Mouse (Mus musculus) heart, embryonic 16.5 days (tissue): ENCODE measurements at regions not wholly inside any gene's neighbourhood (a gene's known extent, or its start where the extent isn't known, plus 50 kb on each side); places are given as distances from the start of the nearest gene placed in this dataset.

Source experiments
- ATAC-seq: fragments of 200-750 bp; cut with Nextera tagmentation; replicated peaks from 2 replicates; pipeline ENCODE4 v1.8.0; 2017; ENCODE audit warnings: moderate number of reproducible peaks; ENCODE audit not compliant: insufficient read depth, low FRiP score; ENCODE audit errors: extremely low read depth
- H3K27ac ChIP-seq: fragments of 300-500 bp; sonication (generic); 2 replicates; pipeline ENCODE4 v1.5.1; 2014; ENCODE audit warnings: mild to moderate bottlenecking, low read length, control low read depth, moderate library complexity
- H3K27me3 ChIP-seq: fragments of 300-500 bp; sonication (generic); 2 replicates; pipeline ENCODE4 v1.6.1; 2014; ENCODE audit warnings: low read length, mixed read lengths; ENCODE audit not compliant: control insufficient read depth, insufficient read depth
- H3K36me3 ChIP-seq: fragments of 300-500 bp; sonication (generic); 2 replicates; pipeline ENCODE4 v1.6.1; 2014; ENCODE audit not compliant: control insufficient read depth, insufficient read depth
- H3K4me1 ChIP-seq: fragments of 300-500 bp; sonication (generic); 2 replicates; pipeline ENCODE4 v1.6.1; 2014; ENCODE audit warnings: low read length, mixed read lengths; ENCODE audit not compliant: control insufficient read depth, insufficient read depth
- H3K4me2 ChIP-seq: fragments of 300-500 bp; sonication (generic); 2 replicates; pipeline ENCODE4 v1.6.1; 2014; ENCODE audit warnings: low read depth, mild to moderate bottlenecking, control low read depth, low read length
- H3K4me3 ChIP-seq: fragments of 300-500 bp; sonication (generic); 2 replicates; pipeline ENCODE4 v1.5.1; 2014; ENCODE audit warnings: mild to moderate bottlenecking, control low read depth, low read length
- H3K9ac ChIP-seq: fragments of 300-500 bp; sonication (generic); 2 replicates; pipeline ENCODE4 v1.6.1; 2014; ENCODE audit warnings: low read length, control low read depth
- H3K9me3 ChIP-seq: fragments of 300-500 bp; sonication (generic); replicated peaks from 2 replicates; pipeline ENCODE4 v1.6.1; 2016; ENCODE audit warnings: low read length; ENCODE audit not compliant: control insufficient read depth
- WGBS: fragments of 180-500 bp; shearing (Covaris S2); extraction: QIAGEN DNeasy Blood & Tissue Kit; methylation state at CpG from one replicate; pipeline ENCODE4 v1.1.7; 2014; 5-methylcytosine and 5-hydroxymethylcytosine counted together

DNA sequence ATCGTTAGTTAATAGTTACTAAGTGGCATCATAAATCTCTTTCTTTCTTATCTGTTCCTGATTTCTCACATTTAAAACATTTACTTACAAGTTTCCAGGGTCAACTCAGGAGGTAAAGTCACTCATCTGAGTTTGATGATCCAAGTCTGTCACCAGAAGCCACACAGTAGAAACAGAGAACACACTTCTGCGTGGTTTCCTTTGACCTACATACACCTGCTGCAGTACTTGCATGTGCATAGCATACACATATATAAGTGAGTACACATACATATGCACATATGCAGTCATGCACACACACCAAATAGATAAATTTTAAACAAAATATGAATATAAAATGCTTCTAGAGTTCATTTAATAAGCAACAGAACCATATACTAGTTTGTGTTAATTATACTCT, 306.5 kb upstream of the Robo2 start:
- Histone ChIP-seq H3K9me3 (no peaks in the 10 kb centered on the region), H3K4me2 (no peak overlapping the region), H3K9ac (no peak overlapping the region), H3K27me3 (no peaks in the 10 kb centered on the region), H3K27ac (no peak overlapping the region), H3K4me1 (no peaks in the 10 kb centered on the region), H3K36me3 (no peaks in the 10 kb centered on the region), H3K4me3 (no peak overlapping the region)
- ATAC-seq = no peak
- 80% methylated on average over 2 of the region's 2 CpGs for WGBS

DNA sequence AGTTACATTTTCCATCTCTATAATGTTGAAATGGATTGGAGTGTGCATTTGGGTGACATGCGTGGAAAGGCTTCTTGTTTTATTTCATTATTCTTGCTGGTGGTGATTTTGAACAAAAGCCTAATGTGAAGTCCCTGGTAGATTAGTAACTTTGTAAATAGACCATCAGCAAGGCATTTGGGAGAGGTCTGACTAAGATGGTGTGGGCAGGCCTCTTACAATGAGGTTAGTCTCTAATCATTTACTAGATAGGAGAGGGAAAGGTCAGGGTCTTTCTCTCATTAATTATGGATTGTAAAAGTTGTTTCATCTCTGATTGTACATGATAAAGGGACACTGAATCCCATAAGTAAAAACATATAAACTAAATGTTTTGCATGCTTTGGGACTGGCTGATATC, 306.0 kb upstream of the Robo2 start:
- ATAC-seq = no peak
- no peak overlapping the region for H3K27ac ChIP-seq
- 95% methylated on average over 1 of the region's 1 CpGs for WGBS

DNA sequence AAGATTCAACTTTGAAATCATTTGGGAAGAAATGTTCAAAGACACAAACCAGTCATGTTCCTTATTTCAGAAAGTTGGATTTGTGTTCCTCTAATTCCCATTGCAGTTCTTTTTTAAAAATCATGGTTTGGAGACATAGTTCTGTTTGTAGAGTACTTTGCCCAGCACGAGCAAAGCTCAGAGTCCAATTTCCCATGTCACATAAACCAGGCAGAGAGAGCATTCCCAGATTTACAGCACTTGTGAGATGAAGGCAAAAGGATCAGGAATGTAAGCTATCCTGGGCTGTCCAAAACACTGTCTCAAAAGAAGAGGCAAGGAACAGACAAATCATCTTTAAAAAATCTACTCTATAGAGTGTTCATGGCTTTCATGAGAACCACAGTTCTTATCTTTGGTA, 303.3 kb upstream of the Robo2 start:
- Histone ChIP-seq H3K27ac (no peak overlapping the region), H3K4me1 (no peaks in the 10 kb centered on the region), H3K27me3 (no peaks in the 10 kb centered on the region), H3K36me3 (no peaks in the 10 kb centered on the region), H3K4me3 (no peak overlapping the region), H3K9me3 (no peaks in the 10 kb centered on the region), H3K9ac (no peak overlapping the region), H3K4me2 (no peak overlapping the region)
- 79% methylated on average over 1 of the region's 1 CpGs for WGBS
- no peak for ATAC-seq

More for the DNA sequence above, 306.0 kb upstream of the Robo2 start:
- no peaks in the 10 kb centered on the region for H3K36me3 ChIP-seq
- no peaks in the 10 kb centered on the region for H3K27me3 ChIP-seq
- H3K9ac ChIP-seq = no peak overlapping the region
- no peaks in the 10 kb centered on the region for H3K4me1 ChIP-seq
- H3K9me3 ChIP-seq = no peaks in the 10 kb centered on the region
- H3K4me2 ChIP-seq = no peak overlapping the region
- H3K4me3 ChIP-seq = no peak overlapping the region

DNA sequence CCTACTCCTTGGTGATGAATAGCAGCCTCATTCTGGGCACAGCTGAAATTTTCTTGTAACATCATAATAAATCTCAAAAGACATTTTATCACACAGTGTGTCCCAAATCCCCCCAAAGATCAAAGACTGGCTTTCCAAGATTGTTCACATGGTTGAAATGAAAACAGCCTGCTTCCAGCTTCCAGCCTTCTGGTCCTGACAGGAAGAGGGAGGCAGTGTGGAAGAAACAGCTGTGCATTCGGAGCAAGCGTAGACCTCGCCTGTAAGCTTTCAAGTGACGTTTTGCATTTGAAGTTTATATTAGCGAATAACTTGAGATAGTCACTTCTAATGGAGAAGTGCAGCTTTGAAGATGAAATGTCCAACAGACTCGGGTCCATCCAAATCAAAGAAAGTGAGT, 300.9 kb upstream of the Robo2 start:
- Histone ChIP-seq H3K4me2 (no peak overlapping the region), H3K4me3 (no peak overlapping the region), H3K9me3 (no peaks in the 10 kb centered on the region), H3K9ac (no peak overlapping the region), H3K27me3 (no peaks in the 10 kb centered on the region), H3K4me1 (no peaks in the 10 kb centered on the region), H3K36me3 (no peaks in the 10 kb centered on the region), H3K27ac (no peak overlapping the region)
- ATAC-seq = no peak
- 64% methylated on average over 6 of the region's 6 CpGs for WGBS

DNA sequence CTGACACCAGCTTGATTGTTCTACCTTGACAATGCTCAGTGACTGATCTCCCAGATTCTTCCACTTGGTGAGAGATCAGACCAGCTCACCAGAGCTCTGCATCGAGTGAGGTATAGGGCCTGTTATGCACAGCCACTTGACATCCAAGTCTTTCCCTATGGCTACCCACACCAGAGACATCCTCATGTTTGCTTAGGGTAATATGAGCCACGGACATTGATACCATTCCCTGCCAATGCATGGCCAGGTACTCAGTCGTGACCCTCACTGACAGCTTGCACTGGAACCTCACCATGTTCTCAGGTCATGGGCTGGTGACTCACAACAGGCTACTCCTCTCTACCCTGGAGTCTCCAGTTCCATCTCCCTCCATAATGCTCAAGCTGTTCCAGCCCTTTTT, 290.4 kb upstream of the Robo2 start:
- no peak overlapping the region for H3K9ac ChIP-seq
- no peaks in the 10 kb centered on the region for H3K9me3 ChIP-seq
- H3K4me2 ChIP-seq = no peak overlapping the region
- no peaks in the 10 kb centered on the region for H3K36me3 ChIP-seq
- H3K4me1 ChIP-seq = no peaks in the 10 kb centered on the region
- ATAC-seq = no peak
- 76% methylated on average over 3 of the region's 3 CpGs for WGBS
- H3K4me3 ChIP-seq = no peak overlapping the region
- no peaks in the 10 kb centered on the region for H3K27me3 ChIP-seq
- H3K27ac ChIP-seq = no peak overlapping the region

DNA sequence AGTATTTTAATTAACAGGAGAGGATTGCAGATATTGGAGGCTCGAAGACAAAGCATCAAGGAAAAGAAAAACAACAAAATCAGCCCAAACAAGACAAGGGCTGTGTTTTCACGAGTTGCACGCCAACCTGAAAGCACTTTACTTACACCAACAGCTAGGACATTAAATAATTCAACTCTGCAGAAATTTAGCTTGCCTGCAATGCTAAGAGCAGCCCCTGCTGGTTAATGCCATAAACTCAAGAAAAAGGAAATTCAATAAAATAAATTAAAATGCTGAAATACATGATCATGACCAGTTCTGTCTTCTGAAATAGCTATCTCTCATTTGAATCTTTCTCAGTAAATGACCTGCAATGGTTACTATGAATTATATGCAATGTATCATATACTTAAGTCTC, 271.7 kb upstream of the Robo2 start:
- Histone ChIP-seq H3K27me3 (no peaks in the 10 kb centered on the region), H3K9ac (no peak overlapping the region), H3K9me3 (no peaks in the 10 kb centered on the region), H3K36me3 (no peaks in the 10 kb centered on the region), H3K4me2 (no peak overlapping the region), H3K27ac (no peak overlapping the region), H3K4me1 (no peaks in the 10 kb centered on the region), H3K4me3 (no peak overlapping the region)
- WGBS = 29% methylated on average over 3 of the region's 3 CpGs
- ATAC-seq = no peak

DNA sequence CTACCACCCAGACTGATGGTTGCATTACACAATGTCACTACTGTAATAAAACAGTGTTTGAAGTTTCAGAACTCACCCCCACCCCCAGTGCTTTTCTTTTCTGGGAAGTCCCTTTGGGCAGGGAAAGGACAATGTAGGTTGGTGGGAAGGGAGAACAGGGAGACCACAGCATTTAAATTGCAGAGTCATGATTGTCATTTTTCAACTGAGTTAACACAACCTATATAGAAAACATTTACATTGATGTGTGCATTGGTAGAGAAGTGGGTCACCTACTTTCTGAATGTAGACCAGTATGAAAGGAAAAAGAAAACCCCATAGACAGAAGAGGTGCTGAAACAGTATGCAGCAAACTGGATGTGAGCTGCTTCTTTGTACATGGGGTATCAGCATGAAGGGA, 264.0 kb upstream of the Robo2 start:
- Histone ChIP-seq H3K27ac (no peak overlapping the region), H3K9ac (no peak overlapping the region), H3K27me3 (no peaks in the 10 kb centered on the region), H3K4me1 (no peaks in the 10 kb centered on the region), H3K36me3 (no peaks in the 10 kb centered on the region), H3K9me3 (no peaks in the 10 kb centered on the region), H3K4me2 (no peak overlapping the region), H3K4me3 (no peak overlapping the region)
- ATAC-seq = no peak

DNA sequence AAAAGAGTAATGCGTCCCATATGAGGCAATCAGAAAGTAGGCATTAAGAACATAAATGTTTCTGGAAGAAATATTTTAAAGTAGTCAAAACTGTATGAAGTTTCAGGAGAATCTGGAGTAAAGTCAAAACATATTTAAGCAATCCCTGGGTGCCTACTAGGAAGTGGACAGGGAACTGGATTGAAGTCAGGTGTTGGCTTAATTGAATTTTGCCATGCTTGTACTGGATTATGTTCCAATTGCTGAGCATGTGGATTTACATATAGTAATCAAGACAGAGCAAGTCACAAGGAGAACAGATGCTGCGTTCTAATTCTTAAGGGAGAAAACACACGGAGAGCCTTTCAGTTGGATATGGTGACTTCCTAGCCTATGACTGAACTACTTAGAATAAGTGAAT, 259.8 kb upstream of the Robo2 start:
- no peaks in the 10 kb centered on the region for H3K27me3 ChIP-seq
- WGBS = 83% methylated on average over 3 of the region's 3 CpGs
- no peak overlapping the region for H3K4me2 ChIP-seq
- no peak overlapping the region for H3K9ac ChIP-seq
- H3K36me3 ChIP-seq = no peaks in the 10 kb centered on the region
- H3K27ac ChIP-seq = no peak overlapping the region
- no peaks in the 10 kb centered on the region for H3K4me1 ChIP-seq
- no peaks in the 10 kb centered on the region for H3K9me3 ChIP-seq
- no peak for ATAC-seq
- H3K4me3 ChIP-seq = no peak overlapping the region

DNA sequence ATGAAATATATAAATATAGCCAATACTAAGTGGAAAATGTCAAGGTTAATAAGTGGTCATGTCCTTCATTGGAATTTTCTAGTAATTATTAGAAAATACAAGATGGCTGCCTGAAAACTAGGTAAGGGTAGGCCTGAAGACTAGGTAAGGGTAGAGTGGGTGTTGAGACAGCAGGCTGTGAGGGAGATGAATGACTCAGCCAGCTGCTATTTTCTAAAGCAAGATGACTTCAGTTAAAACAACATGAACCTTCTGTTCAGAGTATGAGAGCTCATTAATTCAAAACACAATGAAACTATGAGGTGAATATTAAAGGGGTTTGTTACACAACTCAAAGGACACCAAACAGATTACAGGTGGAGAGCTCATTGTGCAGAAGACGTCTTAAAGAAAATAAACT, 252.7 kb upstream of the Robo2 start:
- Histone ChIP-seq H3K4me2 (no peak overlapping the region), H3K4me1 (no peaks in the 10 kb centered on the region), H3K27me3 (no peaks in the 10 kb centered on the region), H3K4me3 (no peak overlapping the region), H3K9ac (no peak overlapping the region), H3K27ac (no peak overlapping the region), H3K9me3 (no peaks in the 10 kb centered on the region), H3K36me3 (no peaks in the 10 kb centered on the region)
- 50% methylated on average over 1 of the region's 1 CpGs for WGBS
- no peak for ATAC-seq

DNA sequence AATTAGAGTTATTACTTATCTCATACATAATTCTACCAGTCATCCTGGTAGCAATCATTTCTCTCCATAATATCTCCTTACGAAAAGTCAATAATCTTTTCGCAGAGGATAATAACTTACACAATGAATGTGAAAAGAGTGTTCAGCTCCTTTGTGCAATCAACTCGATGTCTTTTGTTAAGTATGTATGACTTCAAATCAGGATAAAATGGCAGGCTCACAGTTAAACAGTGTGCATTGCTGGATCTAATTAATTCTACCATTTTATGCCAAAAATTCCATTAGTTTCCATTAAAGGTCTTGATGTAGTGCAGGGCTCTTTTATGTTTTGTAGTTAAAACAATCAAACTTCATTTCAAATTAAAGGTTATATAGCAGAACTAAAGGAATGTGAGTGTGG, 239.6 kb upstream of the Robo2 start:
- 76% methylated on average over 3 of the region's 3 CpGs for WGBS
- ATAC-seq = no peak
- no peaks in the 10 kb centered on the region for H3K4me1 ChIP-seq
- no peak overlapping the region for H3K4me2 ChIP-seq
- H3K4me3 ChIP-seq = no peak overlapping the region
- H3K9ac ChIP-seq = no peak overlapping the region
- H3K27me3 ChIP-seq = no peaks in the 10 kb centered on the region
- no peaks in the 10 kb centered on the region for H3K36me3 ChIP-seq
- H3K9me3 ChIP-seq = no peaks in the 10 kb centered on the region
- no peak overlapping the region for H3K27ac ChIP-seq
